Mouse (Mus musculus) megakaryocyte, embryonic 14.5 days (primary cell): ENCODE results near the gene Src.

Source experiments
- FLI1 ChIP-seq: IDR thresholded peaks from 2 replicates; pipeline ENCODE4 v1.6.1; 2012; ENCODE audit warnings: low read length, inconsistent platforms, mixed read lengths
- GATA1 ChIP-seq: IDR thresholded peaks from 3 replicates; pipeline ENCODE4 v1.6.1; 2012; ENCODE audit warnings: mixed read lengths, low read length, inconsistent platforms, borderline replicate concordance

DNA sequence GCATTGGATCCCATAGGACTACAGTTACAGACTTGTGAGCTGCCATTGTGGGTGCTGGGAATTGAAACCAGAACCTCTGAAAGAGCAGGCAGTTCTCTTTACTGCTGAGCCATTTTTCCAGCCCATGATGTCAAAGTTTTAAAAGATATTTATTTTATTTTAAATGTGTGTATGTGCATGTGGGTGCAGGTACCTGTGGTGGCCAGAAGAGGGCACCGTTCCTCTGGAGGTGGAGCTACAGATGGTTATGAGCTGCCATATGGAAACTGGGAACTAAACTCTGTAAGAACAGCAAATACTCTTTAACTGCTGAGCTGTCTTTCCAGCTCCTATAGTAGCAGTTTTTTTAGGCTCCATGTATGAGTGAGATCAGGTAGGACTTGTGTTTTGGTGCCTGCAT, 23.1 kb downstream of the Src start:
- TF ChIP-seq GATA1 (no peak), FLI1 (no peak)
